Mouse (Mus musculus) neural tube, embryonic 13.5 days (tissue): ENCODE measurements around the gene Prickle1. TPM values are rescaled to one million over a fixed set of nuclear protein-coding genes. Genes with fewer than 3 reads are reported as not detected.

ENCODE experiments used
- ATAC-seq: fragments of 200-750 bp; cut with Nextera tagmentation; 2 replicates; pipeline ENCODE4 v1.8.0; 2017; ENCODE audit warnings: low read depth, mild to moderate bottlenecking, moderate TSS enrichment, moderate library complexity
- H3K27ac ChIP-seq: fragments of 300-500 bp; sonication (generic); replicated peaks from 2 replicates; pipeline ENCODE4 v1.5.1; 2015; ENCODE audit warnings: moderate library complexity, mild to moderate bottlenecking, inconsistent platforms
- H3K27me3 ChIP-seq: fragments of 300-500 bp; sonication (generic); 2 replicates; pipeline ENCODE4 v1.6.1; 2015; ENCODE audit warnings: mild to moderate bottlenecking, inconsistent platforms
- H3K36me3 ChIP-seq: fragments of 300-500 bp; sonication (generic); 2 replicates; pipeline ENCODE4 v1.6.1; 2015; ENCODE audit warnings: mild to moderate bottlenecking, inconsistent platforms
- H3K4me1 ChIP-seq: fragments of 300-500 bp; sonication (generic); replicated peaks from 2 replicates; pipeline ENCODE4 v1.6.1; 2015; ENCODE audit warnings: inconsistent platforms
- H3K4me2 ChIP-seq: fragments of 300-500 bp; sonication (generic); 2 replicates; pipeline ENCODE4 v1.6.1; 2015; ENCODE audit warnings: inconsistent platforms, mild to moderate bottlenecking, moderate library complexity
- H3K4me3 ChIP-seq: fragments of 300-500 bp; sonication (generic); 2 replicates; pipeline ENCODE4 v1.5.1; 2015; ENCODE audit warnings: mild to moderate bottlenecking, inconsistent platforms
- H3K9ac ChIP-seq: fragments of 300-500 bp; sonication (generic); 2 replicates; pipeline ENCODE4 v1.6.1; 2015; ENCODE audit warnings: moderate library complexity, mild to moderate bottlenecking, inconsistent platforms
- H3K9me3 ChIP-seq: fragments of 300-500 bp; sonication (generic); 2 replicates; pipeline ENCODE4 v1.6.1; 2016; ENCODE audit warnings: inconsistent platforms
- WGBS: fragments of 180-500 bp; shearing (Covaris S2); methylation state at CpG from one replicate; pipeline ENCODE4 v1.1.7; 2015; 5-methylcytosine and 5-hydroxymethylcytosine counted together
- polyA plus RNA-seq: library from polyadenylated mRNA; unstranded; fragments of >200 nt; fragmentation: Nextera tagmentation; extraction: Ambion mirVana; gene quantifications from 2 replicates; pipeline ENCODE4 v1.2.1, GENCODE M21; 2015

Gene Prickle1
- polyA plus RNA-seq, 1 experiment from 2014 or later: 16.5 TPM

- Histone ChIP-seq H3K4me2 (no peak overlapping the region), H3K4me1 (no peaks in the 10 kb centered on the region), H3K9ac (no peak overlapping the region), H3K4me3 (no peak overlapping the region), H3K9me3 (no peaks in the 10 kb centered on the region), H3K27me3 (no peaks in the 10 kb centered on the region), H3K27ac (no peak overlapping the region), H3K36me3 (0 out of 2 replicates have a peak, but pooled peaks cover 8% of the 10 kb centered on the region)
- WGBS: 82% methylated on average over 3 of the region's 3 CpGs
- no peak for ATAC-seq
Observed at GRCm38 (mm10) chr15:93485252-93485651, 110.4 kb downstream of the Prickle1 start.

GRCm38 (mm10) chr15:93484261-93484710 lies 111.4 kb downstream of the Prickle1 start:
- 79% methylated on average over 7 of the region's 7 CpGs for WGBS
- no peak for ATAC-seq

DNA sequence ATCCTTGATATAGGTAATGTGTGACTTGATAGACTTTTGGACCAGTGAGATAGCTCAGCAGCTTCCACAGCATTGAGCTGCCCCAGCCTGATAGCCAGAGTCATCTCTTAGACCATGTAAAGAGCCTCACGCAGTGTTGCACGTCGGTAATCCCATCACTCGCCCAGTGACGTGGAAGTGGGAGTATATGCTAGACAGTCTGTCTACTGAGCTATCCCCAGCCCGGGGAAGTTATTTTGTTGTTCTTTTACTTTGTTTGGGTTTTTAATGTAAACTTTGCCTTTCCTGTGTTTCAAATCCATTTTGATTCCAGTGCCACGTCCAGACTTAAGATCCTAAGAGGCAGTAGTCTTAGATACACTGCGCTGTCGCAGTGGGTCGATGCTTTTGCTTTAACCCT lies 114.6 kb downstream of the Prickle1 start:
- H3K4me2 ChIP-seq: no peak overlapping the region
- 92% methylated on average over 10 of the region's 10 CpGs for WGBS

More at GRCm38 (mm10) chr15:93484261-93484710, 111.4 kb downstream of the Prickle1 start:
- no peaks in the 10 kb centered on the region for H3K27me3 ChIP-seq
- no peaks in the 10 kb centered on the region for H3K9me3 ChIP-seq
- H3K9ac ChIP-seq: no peak overlapping the region
- no peak overlapping the region for H3K27ac ChIP-seq
- peaks cover 3% of the 10 kb centered on the region; the same call in 1 of the 2 replicates for H3K4me1 ChIP-seq
- 0 out of 2 replicates have a peak, but pooled peaks cover 4% of the 10 kb centered on the region for H3K36me3 ChIP-seq
- no peak overlapping the region for H3K4me2 ChIP-seq
- H3K4me3 ChIP-seq: no peak overlapping the region

GRCm38 (mm10) chr15:93479445-93479844 lies 116.2 kb downstream of the Prickle1 start:
- H3K36me3 ChIP-seq: no peaks in the 10 kb centered on the region
- no peaks in the 10 kb centered on the region for H3K9me3 ChIP-seq
- WGBS: 36% methylated on average over 4 of the region's 4 CpGs
- peak overlapping the region; percentile 35; the same call in 1 of the 2 replicates for H3K27ac ChIP-seq
- no peak for ATAC-seq
- H3K9ac ChIP-seq: no peak overlapping the region
- H3K4me1 ChIP-seq: peaks cover 20% of the 10 kb centered on the region
- H3K4me3 ChIP-seq: no peak overlapping the region
- no peaks in the 10 kb centered on the region for H3K27me3 ChIP-seq
- no peak overlapping the region for H3K4me2 ChIP-seq

More for the DNA sequence above, 114.6 kb downstream of the Prickle1 start:
- Histone ChIP-seq H3K9me3 (no peaks in the 10 kb centered on the region), H3K4me3 (no peak overlapping the region), H3K9ac (no peak overlapping the region), H3K36me3 (no peaks in the 10 kb centered on the region), H3K27ac (no peak overlapping the region), H3K27me3 (no peaks in the 10 kb centered on the region), H3K4me1 (peaks cover 11% of the 10 kb centered on the region)
- no peak for ATAC-seq

DNA sequence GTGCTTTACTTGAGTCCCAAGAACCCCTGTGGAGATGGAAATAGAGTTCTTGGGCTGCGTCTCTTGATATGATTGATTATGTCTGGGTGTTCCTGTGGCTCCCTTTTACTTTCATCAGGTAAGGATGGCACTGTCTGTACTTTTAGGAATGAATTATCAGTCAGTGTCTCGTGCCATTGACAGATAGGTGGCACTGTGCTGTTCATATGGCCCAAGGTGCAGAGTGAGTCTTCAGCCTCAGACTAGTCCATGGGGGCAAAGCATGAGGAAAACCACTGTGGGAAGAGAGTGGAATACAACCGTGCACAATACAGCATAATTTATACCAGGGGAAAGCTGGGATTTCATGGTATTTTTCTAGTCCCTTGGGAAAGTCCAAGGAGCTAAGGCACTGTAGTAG lies 117.0 kb downstream of the Prickle1 start:
- Histone ChIP-seq H3K4me3 (no peak overlapping the region), H3K4me1 (peaks cover 20% of the 10 kb centered on the region), H3K27ac (no peak overlapping the region), H3K27me3 (no peaks in the 10 kb centered on the region), H3K9me3 (no peaks in the 10 kb centered on the region), H3K4me2 (no peak overlapping the region), H3K9ac (no peak overlapping the region), H3K36me3 (no peaks in the 10 kb centered on the region)
- ATAC-seq: no peak
- WGBS: 66% methylated on average over 3 of the region's 3 CpGs

- Histone ChIP-seq H3K4me3 (no peak overlapping the region), H3K27ac (no peak overlapping the region), H3K4me2 (no peak overlapping the region), H3K27me3 (no peaks in the 10 kb centered on the region), H3K36me3 (no peaks in the 10 kb centered on the region), H3K4me1 (peaks cover 23% of the 10 kb centered on the region), H3K9me3 (no peaks in the 10 kb centered on the region), H3K9ac (no peak overlapping the region)
- ATAC-seq: no peak
- WGBS: 90% methylated on average over 4 of the region's 4 CpGs
Observed at GRCm38 (mm10) chr15:93477729-93478128, 118.0 kb downstream of the Prickle1 start.

DNA sequence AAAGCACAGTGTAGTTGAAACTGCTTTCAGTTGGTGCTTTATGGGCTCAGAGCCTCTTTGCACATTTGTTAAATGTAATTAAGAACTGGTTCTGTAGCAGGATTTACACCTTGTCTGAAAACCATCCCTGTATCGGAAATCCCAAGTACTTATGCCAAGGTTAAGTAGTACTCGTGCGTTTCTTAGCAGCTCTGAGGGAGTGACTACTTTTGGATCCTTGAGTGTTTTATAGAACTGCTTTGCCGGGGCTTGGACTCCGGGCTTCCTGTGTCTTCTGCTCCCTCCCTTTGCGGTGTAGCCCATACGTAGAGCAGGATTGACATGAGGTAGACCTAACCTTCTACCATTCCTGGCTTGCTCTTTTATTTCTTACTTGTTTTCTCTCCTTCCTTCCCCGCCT lies 120.0 kb downstream of the Prickle1 start:
- no peak overlapping the region for H3K4me2 ChIP-seq
- 50% methylated on average over 8 of the region's 8 CpGs for WGBS

DNA sequence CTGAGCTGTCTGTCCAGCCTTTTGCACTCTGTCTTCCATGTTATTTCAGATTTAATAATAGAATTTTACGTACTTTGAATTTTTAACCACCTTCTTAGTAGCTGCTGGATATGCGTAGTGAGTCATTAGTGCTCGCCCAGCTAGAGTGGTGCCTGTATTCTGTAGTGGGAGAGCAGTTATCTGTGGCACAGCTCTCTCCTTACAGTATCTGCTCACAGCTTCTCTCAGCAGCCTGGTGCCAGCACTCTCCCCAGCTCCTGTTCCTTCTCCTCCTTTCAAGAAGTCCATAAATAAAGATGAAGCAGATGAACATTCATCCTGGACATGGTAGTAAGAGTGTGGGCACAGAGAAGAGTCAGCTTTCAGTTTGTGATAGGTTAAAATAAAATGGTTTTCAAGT lies 121.4 kb downstream of the Prickle1 start:
- no peak for ATAC-seq
- no peak overlapping the region for H3K27ac ChIP-seq
- H3K36me3 ChIP-seq: no peaks in the 10 kb centered on the region
- no peak overlapping the region for H3K4me3 ChIP-seq
- WGBS: 90% methylated on average over 3 of the region's 3 CpGs
- no peak overlapping the region for H3K4me2 ChIP-seq
- no peak overlapping the region for H3K9ac ChIP-seq
- H3K4me1 ChIP-seq: peaks cover 32% of the 10 kb centered on the region
- H3K27me3 ChIP-seq: no peaks in the 10 kb centered on the region
- no peaks in the 10 kb centered on the region for H3K9me3 ChIP-seq

More for the DNA sequence above, 120.0 kb downstream of the Prickle1 start:
- Histone ChIP-seq H3K27me3 (no peaks in the 10 kb centered on the region), H3K27ac (no peak overlapping the region), H3K9ac (no peak overlapping the region), H3K4me1 (peaks cover 36% of the 10 kb centered on the region), H3K4me3 (no peak overlapping the region), H3K36me3 (no peaks in the 10 kb centered on the region), H3K9me3 (no peaks in the 10 kb centered on the region)
- no peak for ATAC-seq

DNA sequence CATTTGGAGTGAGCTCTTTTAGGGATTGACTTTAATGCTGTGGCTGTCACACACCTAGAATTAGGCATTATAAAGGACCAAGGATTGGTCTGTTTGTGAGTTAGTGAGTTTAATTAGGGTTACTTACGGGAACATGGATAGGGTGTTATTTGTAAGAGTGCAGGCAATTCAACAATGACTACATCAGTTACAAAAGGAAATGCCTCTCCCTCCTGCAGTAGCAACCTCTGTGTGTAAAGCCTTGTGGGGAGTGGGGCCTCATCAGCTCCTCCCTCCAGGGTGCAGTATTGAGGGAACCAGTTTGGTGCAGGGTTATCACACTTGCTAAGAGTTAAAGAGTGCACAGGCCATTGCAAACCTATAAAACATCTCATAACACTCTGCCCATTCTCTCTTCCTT lies 123.6 kb downstream of the Prickle1 start:
- H3K4me3 ChIP-seq: no peak overlapping the region
- ATAC-seq: no peak
- H3K9me3 ChIP-seq: no peaks in the 10 kb centered on the region
- H3K9ac ChIP-seq: 0 out of 2 replicates have a peak overlapping the region, but pooled peaks have one; percentile 1
- H3K36me3 ChIP-seq: no peaks in the 10 kb centered on the region
- H3K4me1 ChIP-seq: peaks cover 31% of the 10 kb centered on the region
- WGBS: 19% methylated on average over 1 of the region's 1 CpGs
- H3K27me3 ChIP-seq: no peaks in the 10 kb centered on the region
- peak overlapping the region; percentile 28 for H3K4me2 ChIP-seq
- H3K27ac ChIP-seq: no peak overlapping the region; the same call in 1 of the 2 replicates

- peaks cover 28% of the 10 kb centered on the region for H3K4me1 ChIP-seq
- no peaks in the 10 kb centered on the region for H3K36me3 ChIP-seq
- peak overlapping the region; percentile 28 for H3K4me2 ChIP-seq
- ATAC-seq: no peak
- H3K27me3 ChIP-seq: no peaks in the 10 kb centered on the region
- 26% methylated on average over 12 of the region's 12 CpGs for WGBS
- no peaks in the 10 kb centered on the region for H3K9me3 ChIP-seq
- peak overlapping the region; percentile 4; the same call in 1 of the 2 replicates for H3K27ac ChIP-seq
- H3K9ac ChIP-seq: 0 out of 2 replicates have a peak overlapping the region, but pooled peaks have one; percentile 1
- no peak overlapping the region for H3K4me3 ChIP-seq
Observed at GRCm38 (mm10) chr15:93471651-93472050, 124.0 kb downstream of the Prickle1 start.

DNA sequence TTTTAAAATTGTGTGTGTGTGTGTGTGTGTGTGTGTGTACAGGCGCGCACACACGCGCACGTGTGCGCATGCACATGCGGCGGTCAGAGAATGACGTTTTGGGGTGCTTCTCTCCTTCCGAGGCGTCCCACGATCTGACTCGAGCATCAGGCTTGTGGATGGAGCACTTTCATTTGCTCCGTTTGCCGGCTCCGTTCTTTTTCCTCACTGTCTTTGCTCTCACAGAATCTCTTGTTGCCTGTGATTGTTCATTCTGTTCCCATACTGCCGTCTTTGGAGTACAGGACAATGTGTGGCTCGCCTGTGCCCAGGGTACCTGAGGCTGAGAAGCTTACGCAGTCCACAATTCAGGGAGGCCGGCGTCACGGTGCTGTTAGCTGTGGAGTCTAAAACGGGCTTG lies 134.6 kb downstream of the Prickle1 start:
- ATAC-seq: no peak
- 94% methylated on average over 23 of the region's 23 CpGs for WGBS
- Histone ChIP-seq H3K4me2 (no peak overlapping the region), H3K4me1 (no peaks in the 10 kb centered on the region), H3K9ac (no peak overlapping the region), H3K27ac (no peak overlapping the region), H3K4me3 (no peak overlapping the region), H3K36me3 (peaks cover 22% of the 10 kb centered on the region), H3K27me3 (no peaks in the 10 kb centered on the region), H3K9me3 (no peaks in the 10 kb centered on the region)

DNA sequence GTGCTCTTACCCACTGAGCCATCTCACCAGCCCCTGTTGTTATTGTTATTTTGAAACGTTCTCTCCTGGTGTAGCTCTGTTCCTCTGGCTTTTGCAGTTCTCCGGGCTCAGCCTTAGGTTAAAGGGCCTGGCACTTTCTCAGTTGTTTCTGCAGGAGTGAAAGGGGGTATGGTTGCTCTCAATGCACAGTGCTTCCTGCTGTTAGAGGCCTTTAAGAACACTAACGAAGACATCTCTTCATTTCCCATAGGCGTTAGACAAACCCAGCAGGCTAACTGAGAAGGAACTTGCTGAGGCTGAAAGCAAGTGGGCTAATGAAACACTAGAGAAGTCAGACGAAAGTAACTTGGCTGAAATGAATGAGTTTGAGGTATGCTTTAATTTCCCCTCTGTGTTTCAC lies 136.3 kb downstream of the Prickle1 start:
- no peak for ATAC-seq
- no peak overlapping the region for H3K4me2 ChIP-seq
- 74% methylated on average over 5 of the region's 5 CpGs for WGBS

DNA sequence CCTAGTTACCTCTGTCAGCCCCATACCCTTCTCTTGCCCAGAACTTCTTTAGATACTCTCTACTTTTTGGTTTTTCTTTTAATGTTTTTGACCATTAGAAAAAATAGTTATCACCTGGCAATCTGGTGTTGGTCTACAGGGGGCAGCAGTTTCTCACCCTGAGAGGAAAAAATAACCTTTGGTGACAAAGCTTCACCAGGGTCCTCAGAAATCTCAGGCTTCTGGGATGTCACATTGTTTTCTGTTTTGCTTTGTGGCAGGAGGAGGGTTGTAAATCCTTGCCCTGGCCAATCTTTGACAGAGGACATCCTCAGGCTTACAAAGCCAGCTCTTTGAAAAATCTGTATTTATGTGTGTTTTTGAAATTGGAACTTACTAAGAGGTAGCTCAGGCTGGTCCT lies 139.7 kb downstream of the Prickle1 start:
- H3K9ac ChIP-seq: no peak overlapping the region
- peaks cover 10% of the 10 kb centered on the region for H3K36me3 ChIP-seq
- H3K27me3 ChIP-seq: no peaks in the 10 kb centered on the region
- H3K9me3 ChIP-seq: no peaks in the 10 kb centered on the region
- no peak overlapping the region for H3K27ac ChIP-seq
- no peaks in the 10 kb centered on the region for H3K4me1 ChIP-seq
- H3K4me2 ChIP-seq: no peak overlapping the region
- H3K4me3 ChIP-seq: no peak overlapping the region
- ATAC-seq: no peak

More for the DNA sequence above, 136.3 kb downstream of the Prickle1 start:
- H3K27ac ChIP-seq: no peak overlapping the region
- H3K36me3 ChIP-seq: peaks cover 10% of the 10 kb centered on the region
- H3K27me3 ChIP-seq: no peaks in the 10 kb centered on the region
- H3K9ac ChIP-seq: no peak overlapping the region
- no peaks in the 10 kb centered on the region for H3K4me1 ChIP-seq
- H3K4me3 ChIP-seq: no peak overlapping the region
- no peaks in the 10 kb centered on the region for H3K9me3 ChIP-seq
